Mouse (Mus musculus) embryonic facial prominence, embryonic 13.5 days (tissue): ENCODE measurements around the gene Plxnb1. TPM values are rescaled to one million over a fixed set of nuclear protein-coding genes. Genes with fewer than 3 reads are reported as not detected.

Experiments used
- ATAC-seq: fragments of 200-750 bp; cut with Nextera tagmentation; 2 replicates; pipeline ENCODE4 v1.8.0; 2017; ENCODE audit warnings: low read depth; ENCODE audit not compliant: insufficient number of reproducible peaks, insufficient read depth, low FRiP score, low TSS enrichment
- H3K27ac ChIP-seq: fragments of 300-500 bp; sonication (generic); 2 replicates; pipeline ENCODE4 v1.5.1; 2015; ENCODE audit warnings: moderate library complexity, mild to moderate bottlenecking, inconsistent platforms
- H3K27me3 ChIP-seq: fragments of 300-500 bp; sonication (generic); 2 replicates; pipeline ENCODE4 v1.6.1; 2015; ENCODE audit warnings: mild to moderate bottlenecking, inconsistent platforms
- H3K36me3 ChIP-seq: fragments of 300-500 bp; sonication (generic); 2 replicates; pipeline ENCODE4 v1.6.1; 2015; ENCODE audit warnings: mild to moderate bottlenecking, inconsistent platforms
- H3K4me1 ChIP-seq: fragments of 300-500 bp; sonication (generic); 2 replicates; pipeline ENCODE4 v1.6.1; 2015; ENCODE audit warnings: inconsistent platforms
- H3K4me2 ChIP-seq: fragments of 300-500 bp; sonication (generic); 2 replicates; pipeline ENCODE4 v1.6.1; 2015; ENCODE audit warnings: moderate library complexity, mild to moderate bottlenecking, inconsistent platforms
- H3K4me3 ChIP-seq: fragments of 300-500 bp; sonication (generic); 2 replicates; pipeline ENCODE4 v1.5.1; 2015; ENCODE audit warnings: mild to moderate bottlenecking, inconsistent platforms
- H3K9ac ChIP-seq: fragments of 300-500 bp; sonication (generic); 2 replicates; pipeline ENCODE4 v1.6.1; 2015; ENCODE audit warnings: mild to moderate bottlenecking, inconsistent platforms
- H3K9me3 ChIP-seq: fragments of 300-500 bp; sonication (generic); 2 replicates; pipeline ENCODE4 v1.6.1; 2016; ENCODE audit warnings: inconsistent platforms
- WGBS: fragments of 180-500 bp; shearing (Covaris S2); methylation state at CpG from one replicate; pipeline ENCODE4 v1.1.7; 2015; ENCODE audit warnings: mixed read lengths; 5-methylcytosine and 5-hydroxymethylcytosine counted together
- polyA plus RNA-seq: library from polyadenylated mRNA; unstranded; fragments of >200 nt; fragmentation: Nextera tagmentation; extraction: Ambion mirVana; gene quantifications from 2 replicates; pipeline ENCODE4 v1.2.1, GENCODE M21; 2015

Plxnb1 gene
- polyA plus RNA-seq: 13.1 and 13.2 TPM in 2 replicates

GRCm38 (mm10) chr9:109095137-109095982 is at the start of gene Plxnb1:
Gene Plxnb1 (plus strand): TSS chr9:109095389.
- Histone ChIP-seq H3K4me2 (peak within 1 kb of the TSS; percentile 81), H3K9me3 (no peaks in the 10 kb centered on the region), H3K27me3 (no peaks in the 10 kb centered on the region), H3K36me3 (peaks cover 36% of the 10 kb centered on the region), H3K27ac (peak within 1 kb of the TSS; percentile 100), H3K4me1 (peaks cover 59% of the 10 kb centered on the region), H3K4me3 (peak within 1 kb of the TSS; percentile 71), H3K9ac (peak within 1 kb of the TSS; percentile 97)
- peak; percentile 59 for ATAC-seq
- WGBS: under 1% methylated on average over 93 of the region's 102 CpGs

- Histone ChIP-seq H3K4me3 (no peak overlapping the region), H3K27ac (no peak overlapping the region), H3K27me3 (no peaks in the 10 kb centered on the region), H3K9me3 (no peaks in the 10 kb centered on the region), H3K36me3 (peaks cover 22% of the 10 kb centered on the region), H3K9ac (no peak overlapping the region), H3K4me1 (no peaks in the 10 kb centered on the region), H3K4me2 (no peak overlapping the region)
- 38% methylated on average over 5 of the region's 5 CpGs for WGBS
- ATAC-seq: no peak
These were observed 48.9 kb upstream of the Plxnb1 start for GRCm38 (mm10) chr9:109046306-109046705.

GRCm38 (mm10) chr9:109049316-109049715 is 45.9 kb upstream of the Plxnb1 start:
- Histone ChIP-seq H3K4me2 (no peak overlapping the region), H3K27ac (no peak overlapping the region), H3K4me3 (no peak overlapping the region), H3K27me3 (no peaks in the 10 kb centered on the region), H3K4me1 (peaks cover 9% of the 10 kb centered on the region), H3K9ac (no peak overlapping the region), H3K36me3 (peaks cover 39% of the 10 kb centered on the region), H3K9me3 (no peaks in the 10 kb centered on the region)
- WGBS: 75% methylated on average over 7 of the region's 7 CpGs
- no peak for ATAC-seq

GRCm38 (mm10) chr9:109049996-109050673 is 45.1 kb upstream of the Plxnb1 start:
- no peaks in the 10 kb centered on the region for H3K9me3 ChIP-seq
- no peak for ATAC-seq
- no peak overlapping the region for H3K4me2 ChIP-seq
- H3K4me3 ChIP-seq: no peak overlapping the region
- no peak overlapping the region for H3K9ac ChIP-seq
- WGBS: 77% methylated on average over 9 of the region's 9 CpGs
- no peaks in the 10 kb centered on the region for H3K27me3 ChIP-seq
- peaks cover 38% of the 10 kb centered on the region for H3K36me3 ChIP-seq
- H3K4me1 ChIP-seq: peaks cover 17% of the 10 kb centered on the region
- H3K27ac ChIP-seq: no peak overlapping the region

- ATAC-seq: no peak
- Histone ChIP-seq H3K27ac (no peak overlapping the region), H3K9me3 (no peaks in the 10 kb centered on the region), H3K4me1 (peaks cover 22% of the 10 kb centered on the region), H3K9ac (no peak overlapping the region), H3K36me3 (peaks cover 39% of the 10 kb centered on the region), H3K4me3 (no peak overlapping the region), H3K27me3 (no peaks in the 10 kb centered on the region), H3K4me2 (no peak overlapping the region)
- 75% methylated on average over 3 of the region's 3 CpGs for WGBS
These were observed 44.6 kb upstream of the Plxnb1 start for GRCm38 (mm10) chr9:109050674-109050997.

GRCm38 (mm10) chr9:109051011-109051501 is 44.1 kb upstream of the Plxnb1 start:
- H3K4me2 ChIP-seq: no peak overlapping the region
- H3K9ac ChIP-seq: no peak overlapping the region
- no peak overlapping the region for H3K27ac ChIP-seq
- H3K9me3 ChIP-seq: no peaks in the 10 kb centered on the region
- H3K27me3 ChIP-seq: no peaks in the 10 kb centered on the region
- no peak overlapping the region for H3K4me3 ChIP-seq
- H3K36me3 ChIP-seq: peaks cover 43% of the 10 kb centered on the region
- 88% methylated on average over 13 of the region's 13 CpGs for WGBS
- H3K4me1 ChIP-seq: peaks cover 23% of the 10 kb centered on the region
- no peak for ATAC-seq

GRCm38 (mm10) chr9:109051651-109052489 is 43.3 kb upstream of the Plxnb1 start:
- H3K4me2 ChIP-seq: no peak overlapping the region
- no peaks in the 10 kb centered on the region for H3K27me3 ChIP-seq
- no peaks in the 10 kb centered on the region for H3K9me3 ChIP-seq
- ATAC-seq: no peak; the same call in 1 of the 2 replicates
- peaks cover 23% of the 10 kb centered on the region for H3K4me1 ChIP-seq
- no peak overlapping the region for H3K9ac ChIP-seq
- no peak overlapping the region for H3K4me3 ChIP-seq
- peaks cover 46% of the 10 kb centered on the region for H3K36me3 ChIP-seq
- H3K27ac ChIP-seq: no peak overlapping the region
- 88% methylated on average over 10 of the region's 10 CpGs for WGBS

GRCm38 (mm10) chr9:109052490-109053260 is 42.5 kb upstream of the Plxnb1 start:
- Histone ChIP-seq H3K27me3 (no peaks in the 10 kb centered on the region), H3K4me1 (peaks cover 23% of the 10 kb centered on the region), H3K36me3 (peaks cover 54% of the 10 kb centered on the region), H3K9me3 (no peaks in the 10 kb centered on the region), H3K9ac (no peak overlapping the region), H3K4me2 (no peak overlapping the region), H3K27ac (peak overlapping the region; percentile 60; the same call in 1 of the 2 replicates), H3K4me3 (no peak overlapping the region)
- 83% methylated on average over 9 of the region's 9 CpGs for WGBS
- ATAC-seq: no peak

- no peak for ATAC-seq
- Histone ChIP-seq H3K9me3 (no peaks in the 10 kb centered on the region), H3K4me3 (no peak overlapping the region), H3K4me2 (no peak overlapping the region), H3K36me3 (peaks cover 60% of the 10 kb centered on the region), H3K27ac (peak overlapping the region; percentile 60; the same call in 1 of the 2 replicates), H3K4me1 (peaks cover 26% of the 10 kb centered on the region), H3K9ac (no peak overlapping the region), H3K27me3 (no peaks in the 10 kb centered on the region)
- 75% methylated on average over 3 of the region's 3 CpGs for WGBS
These were observed 41.8 kb upstream of the Plxnb1 start for GRCm38 (mm10) chr9:109053366-109053765.

- WGBS: 61% methylated on average over 6 of the region's 6 CpGs
- Histone ChIP-seq H3K4me3 (no peak overlapping the region), H3K4me2 (no peak overlapping the region), H3K4me1 (peaks cover 31% of the 10 kb centered on the region), H3K27me3 (no peaks in the 10 kb centered on the region), H3K27ac (peak overlapping the region; percentile 48; the same call in 1 of the 2 replicates), H3K9ac (0 out of 2 replicates have a peak overlapping the region, but pooled peaks have one; percentile 11), H3K9me3 (no peaks in the 10 kb centered on the region), H3K36me3 (peaks cover 60% of the 10 kb centered on the region)
- no peak for ATAC-seq
These were observed 41.3 kb upstream of the Plxnb1 start for GRCm38 (mm10) chr9:109053851-109054250.
